Mouse (Mus musculus) kidney, adult 2 months (tissue): Measurements from ENCODE around the gene Tubb2b.

Source experiments
- CTCF ChIP-seq: fragments of 200-500 bp; conservative IDR thresholded peaks from 2 replicates; pipeline ENCODE4 v1.5.1; 2011; ENCODE audit warnings: low read depth, mild to moderate bottlenecking, control low read depth, low read length, moderate library complexity, mixed read lengths; ENCODE audit not compliant: insufficient read depth, insufficient read length
- POLR2A ChIP-seq: fragments of 200-500 bp; IDR thresholded peaks from one replicate; pipeline ENCODE4 v1.6.1; 2011; ENCODE audit warnings: low read depth, low read length, control low read depth

DNA sequence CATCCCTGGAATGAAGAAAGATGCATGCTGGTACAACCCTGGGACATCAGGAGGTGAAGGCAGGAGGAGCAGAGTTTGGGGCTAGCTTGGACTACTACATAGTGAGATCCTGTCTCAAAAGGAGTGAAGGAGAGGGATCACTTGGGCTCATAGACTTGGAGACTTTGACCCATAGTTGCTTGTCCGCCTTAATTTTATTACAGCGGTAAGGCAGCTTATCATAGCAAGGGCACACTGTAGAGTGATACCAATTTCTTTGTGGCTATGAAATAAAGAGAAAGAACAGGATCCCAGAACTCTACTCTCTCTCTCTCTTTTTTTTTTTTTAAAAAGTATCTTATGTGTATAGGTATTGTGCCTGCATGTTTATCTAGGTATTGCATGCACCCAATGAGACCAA is 9.7 kb downstream of the Tubb2b start:
- TF ChIP-seq CTCF = no peak
- no peak for TF ChIP-seq POLR2A
